Mouse (Mus musculus): ENCODE measurements around the gene Mef2a. TPM values are rescaled to one million over a fixed set of nuclear protein-coding genes. Genes with fewer than 3 reads are reported as not detected.

Mef2a gene
- polyA plus RNA-seq, 1 experiment from 2014 or later: 43.8 TPM

DNA sequence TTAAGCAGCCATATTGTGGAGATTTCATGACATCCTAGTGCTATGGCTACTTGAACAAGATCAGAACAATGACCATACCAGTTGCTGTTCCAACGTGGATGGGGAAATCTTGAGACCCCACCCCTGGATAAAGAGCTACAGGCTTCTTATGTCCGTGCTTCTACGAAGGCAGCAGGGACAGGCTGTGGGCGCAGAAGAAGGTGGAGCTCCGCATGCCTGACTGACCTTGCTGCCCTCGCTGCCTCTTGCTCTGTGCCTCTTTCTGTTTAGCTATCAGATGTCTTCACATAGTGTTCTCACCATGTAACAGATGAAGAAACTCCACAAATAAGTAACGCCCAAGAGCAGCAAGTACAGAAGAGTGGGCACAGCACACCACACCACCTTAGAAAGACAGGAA, 29.7 kb upstream of the Mef2a start:
- H3K4me3 ChIP-seq (replicated peaks; ENCODE audit: low read length): no peak overlapping the region
- 82% methylated on average over 7 of the region's 7 CpGs for WGBS
- no peaks in the 10 kb centered on the region for H3K36me3 ChIP-seq (ENCODE audit: control insufficient read depth, insufficient read depth)
- H3K9me3 ChIP-seq (ENCODE audit: control insufficient read depth, low read length): no peaks in the 10 kb centered on the region
- no peaks in the 10 kb centered on the region for H3K4me1 ChIP-seq (replicated peaks; ENCODE audit: control insufficient read depth, insufficient read depth, low read length)
- H3K4me2 ChIP-seq (ENCODE audit: low read length): no peak overlapping the region
- H3K27me3 ChIP-seq (replicated peaks; ENCODE audit: control insufficient read depth, insufficient read depth, low read length): no peaks in the 10 kb centered on the region
- ATAC-seq: no peak
- H3K27ac ChIP-seq (ENCODE audit: low read length): no peak overlapping the region
- no peak overlapping the region for H3K9ac ChIP-seq (replicated peaks; ENCODE audit: low read depth, low read length)

DNA sequence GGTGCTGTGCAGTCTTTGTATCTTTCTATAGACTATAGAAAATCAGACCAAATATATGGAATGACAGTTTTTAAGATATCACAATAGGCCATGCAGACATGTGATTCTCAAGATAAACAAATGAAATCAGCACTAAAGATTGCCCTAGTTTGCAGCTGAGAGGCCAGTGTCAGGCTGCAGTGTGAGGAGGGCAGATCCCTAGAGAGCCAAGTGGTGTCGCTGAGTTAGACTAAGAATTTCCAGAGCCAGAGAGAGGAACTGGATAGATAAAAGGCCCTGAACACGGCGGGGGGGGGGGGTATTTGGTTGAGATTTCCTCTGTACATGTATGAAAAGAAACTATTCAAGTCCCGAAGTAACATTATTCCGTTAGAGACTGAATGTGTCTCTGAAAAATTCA, 28.7 kb upstream of the Mef2a start:
- no peaks in the 10 kb centered on the region for H3K36me3 ChIP-seq (ENCODE audit: control insufficient read depth, insufficient read depth)
- no peak for ATAC-seq
- H3K4me1 ChIP-seq (replicated peaks; ENCODE audit: control insufficient read depth, insufficient read depth, low read length): no peaks in the 10 kb centered on the region
- WGBS: 55% methylated on average over 5 of the region's 5 CpGs
- no peaks in the 10 kb centered on the region for H3K27me3 ChIP-seq (replicated peaks; ENCODE audit: control insufficient read depth, insufficient read depth, low read length)
- no peak overlapping the region for H3K4me3 ChIP-seq (replicated peaks; ENCODE audit: low read length)
- H3K9me3 ChIP-seq (ENCODE audit: control insufficient read depth, low read length): no peaks in the 10 kb centered on the region
- no peak overlapping the region for H3K27ac ChIP-seq (ENCODE audit: low read length)
- H3K9ac ChIP-seq (replicated peaks; ENCODE audit: low read depth, low read length): no peak overlapping the region
- H3K4me2 ChIP-seq (ENCODE audit: low read length): no peak overlapping the region

DNA sequence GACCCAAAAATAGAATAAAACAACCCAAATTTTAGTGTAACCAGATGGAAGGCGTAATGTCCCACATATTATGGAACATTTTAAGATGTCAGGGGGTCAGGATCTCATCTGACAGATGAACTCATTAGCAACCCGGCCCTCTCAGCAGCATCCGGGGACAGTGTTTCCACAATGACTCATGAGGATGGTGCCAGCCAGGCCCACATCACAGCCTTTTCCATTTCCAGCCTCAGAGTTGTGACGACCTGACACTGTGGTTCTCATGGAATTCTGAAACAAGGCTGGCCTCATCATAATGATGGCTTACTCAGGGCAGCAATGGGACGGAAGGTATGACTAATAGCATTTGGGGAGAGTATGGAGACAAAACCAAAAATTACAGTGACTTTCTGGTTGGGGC, 18.1 kb upstream of the Mef2a start:
- no peak for ATAC-seq
- WGBS: 74% methylated on average over 5 of the region's 5 CpGs

DNA sequence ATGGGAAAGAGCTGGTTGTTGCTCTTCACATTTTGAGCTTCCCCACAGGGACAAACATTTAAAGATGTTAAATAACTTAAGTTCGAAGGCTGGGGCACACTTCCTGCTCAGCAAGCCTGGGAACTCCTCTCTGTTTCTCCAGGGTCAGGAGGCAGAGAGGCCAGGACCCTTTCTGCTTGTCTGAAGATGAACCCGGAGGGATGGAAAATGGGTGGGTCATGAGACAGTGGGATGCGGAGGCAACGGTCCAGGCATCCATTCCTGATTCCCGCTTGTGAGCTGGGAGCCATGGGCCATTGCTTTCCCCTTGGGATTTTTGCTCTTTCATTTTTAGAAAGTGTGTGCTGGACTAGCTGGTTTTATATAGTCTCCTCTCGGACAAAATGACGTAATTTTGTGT, 17.4 kb upstream of the Mef2a start:
- WGBS: 91% methylated on average over 7 of the region's 7 CpGs
- H3K27ac ChIP-seq (ENCODE audit: low read length): no peak overlapping the region
- no peaks in the 10 kb centered on the region for H3K36me3 ChIP-seq (ENCODE audit: control insufficient read depth, insufficient read depth)

More for the DNA sequence above, 18.1 kb upstream of the Mef2a start:
- H3K36me3 ChIP-seq (ENCODE audit: control insufficient read depth, insufficient read depth): no peaks in the 10 kb centered on the region
- no peaks in the 10 kb centered on the region for H3K4me1 ChIP-seq (replicated peaks; ENCODE audit: control insufficient read depth, insufficient read depth, low read length)
- H3K9me3 ChIP-seq (ENCODE audit: control insufficient read depth, low read length): no peaks in the 10 kb centered on the region
- no peak overlapping the region for H3K4me2 ChIP-seq (ENCODE audit: low read length)
- no peaks in the 10 kb centered on the region for H3K27me3 ChIP-seq (replicated peaks; ENCODE audit: control insufficient read depth, insufficient read depth, low read length)
- no peak overlapping the region for H3K9ac ChIP-seq (replicated peaks; ENCODE audit: low read depth, low read length)
- no peak overlapping the region for H3K4me3 ChIP-seq (replicated peaks; ENCODE audit: low read length)
- H3K27ac ChIP-seq (ENCODE audit: low read length): no peak overlapping the region

DNA sequence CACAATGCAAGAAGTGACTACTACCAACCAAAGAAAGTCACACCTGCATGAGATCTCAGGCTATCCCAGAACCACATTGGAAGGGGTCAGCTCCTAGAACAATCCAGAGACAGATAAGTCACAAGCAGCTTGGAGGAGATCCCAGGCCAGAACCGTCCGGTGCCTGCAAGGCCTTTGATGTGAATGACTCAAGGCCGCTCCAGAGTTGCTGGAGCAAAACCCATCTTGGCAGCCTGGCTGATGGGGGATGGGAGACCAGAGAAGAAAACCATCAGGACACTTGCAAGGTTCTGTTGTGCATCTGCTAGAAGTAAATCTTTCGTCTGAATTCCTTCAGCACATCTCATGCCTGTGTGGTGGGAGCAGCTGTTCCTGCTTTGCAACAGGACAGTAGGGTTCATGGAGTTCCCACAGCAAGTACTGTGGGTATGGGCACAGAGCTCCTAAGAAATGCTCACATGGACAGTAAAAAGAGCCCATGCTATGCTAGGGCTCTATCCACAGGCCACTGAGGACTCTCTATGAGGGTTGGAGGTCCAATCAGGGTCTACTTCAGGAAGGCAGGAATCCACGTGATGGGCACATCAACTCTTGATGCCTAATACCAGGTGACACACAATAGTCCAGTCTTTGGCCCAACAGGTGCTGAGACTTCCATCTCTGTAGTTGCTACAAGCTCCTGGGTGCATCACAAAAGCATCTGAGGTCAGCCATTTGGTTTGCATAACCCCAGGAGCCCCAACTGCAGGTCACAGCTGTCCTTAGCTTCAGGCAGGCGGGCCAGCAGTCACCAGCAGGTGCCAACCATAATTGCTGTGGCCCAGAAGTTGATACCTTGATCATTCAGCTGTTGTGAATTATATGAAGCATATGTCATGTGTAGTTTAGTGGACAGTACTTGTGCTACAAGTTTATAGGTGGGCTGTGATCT, 12.5 kb upstream of the Mef2a start:
- WGBS: 86% methylated on average over 6 of the region's 6 CpGs

More for the DNA sequence above, 17.4 kb upstream of the Mef2a start:
- ATAC-seq: no peak
- Histone ChIP-seq H3K4me2 (ENCODE audit: low read length) (no peak overlapping the region), H3K4me3 (replicated peaks; ENCODE audit: low read length) (no peak overlapping the region), H3K9me3 (ENCODE audit: control insufficient read depth, low read length) (no peaks in the 10 kb centered on the region), H3K27me3 (replicated peaks; ENCODE audit: control insufficient read depth, insufficient read depth, low read length) (no peaks in the 10 kb centered on the region), H3K4me1 (replicated peaks; ENCODE audit: control insufficient read depth, insufficient read depth, low read length) (no peaks in the 10 kb centered on the region), H3K9ac (replicated peaks; ENCODE audit: low read depth, low read length) (no peak overlapping the region)

DNA sequence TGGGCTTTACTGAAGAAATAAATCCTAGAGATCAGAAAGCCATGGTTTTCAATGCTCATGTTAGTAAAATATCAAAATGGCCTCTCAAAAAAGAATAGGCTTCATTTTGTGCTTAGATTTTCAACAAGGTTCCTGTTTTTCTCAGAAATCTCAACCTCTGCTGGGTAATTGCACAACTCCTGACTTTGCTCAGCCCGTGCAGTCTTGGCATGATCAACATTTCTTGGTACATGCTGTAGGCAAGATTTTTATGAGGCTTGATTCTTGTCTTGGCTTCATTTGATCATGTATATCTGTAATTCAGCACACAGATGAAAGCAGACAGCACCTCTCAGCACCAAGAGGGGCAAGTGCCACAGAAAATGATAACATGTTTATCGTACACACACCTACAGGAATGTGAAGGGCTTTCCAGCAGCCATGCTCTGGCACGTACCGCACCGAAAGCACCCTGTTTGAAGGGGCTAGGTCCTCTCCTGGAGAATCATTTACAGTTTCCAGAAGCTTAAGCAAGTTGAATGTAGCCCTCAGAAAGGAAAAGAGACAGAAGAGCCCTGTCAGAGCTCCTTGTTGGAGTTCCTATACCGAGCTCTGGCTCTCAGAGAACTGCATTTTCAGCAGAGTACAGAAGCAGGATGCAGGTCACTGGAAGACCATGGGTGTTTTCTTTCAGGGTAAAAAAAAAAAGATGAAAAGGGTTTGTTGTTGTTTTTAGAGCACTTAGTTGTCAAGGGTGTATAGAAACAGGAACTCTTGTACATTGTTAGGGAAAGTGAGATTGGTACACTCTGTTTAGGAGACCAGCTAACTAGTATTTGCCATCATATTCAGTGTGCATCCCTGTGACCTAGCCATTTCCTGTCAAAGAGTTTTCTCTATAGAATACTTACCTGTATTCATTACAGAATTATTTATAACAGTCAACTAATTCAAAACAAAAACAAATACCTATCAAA, 7.8 kb upstream of the Mef2a start:
- Histone ChIP-seq H3K9ac (replicated peaks; ENCODE audit: low read depth, low read length) (no peak overlapping the region), H3K36me3 (ENCODE audit: control insufficient read depth, insufficient read depth) (no peaks in the 10 kb centered on the region), H3K4me1 (replicated peaks; ENCODE audit: control insufficient read depth, insufficient read depth, low read length) (no peaks in the 10 kb centered on the region), H3K4me3 (replicated peaks; ENCODE audit: low read length) (no peak overlapping the region), H3K27me3 (replicated peaks; ENCODE audit: control insufficient read depth, insufficient read depth, low read length) (no peaks in the 10 kb centered on the region; the same call in 1 of the 2 replicates), H3K9me3 (ENCODE audit: control insufficient read depth, low read length) (no peaks in the 10 kb centered on the region), H3K27ac (ENCODE audit: low read length) (no peak overlapping the region), H3K4me2 (ENCODE audit: low read length) (no peak overlapping the region)
- WGBS: 88% methylated on average over 6 of the region's 6 CpGs
- no peak for ATAC-seq

More for the DNA sequence above, 12.5 kb upstream of the Mef2a start:
- H3K9me3 ChIP-seq (ENCODE audit: control insufficient read depth, low read length): no peaks in the 10 kb centered on the region
- no peak overlapping the region for H3K4me3 ChIP-seq (replicated peaks; ENCODE audit: low read length)
- H3K4me1 ChIP-seq (replicated peaks; ENCODE audit: control insufficient read depth, insufficient read depth, low read length): no peaks in the 10 kb centered on the region
- H3K9ac ChIP-seq (replicated peaks; ENCODE audit: low read depth, low read length): no peak overlapping the region
- no peak for ATAC-seq
- no peaks in the 10 kb centered on the region for H3K36me3 ChIP-seq (ENCODE audit: control insufficient read depth, insufficient read depth)
- H3K27me3 ChIP-seq (replicated peaks; ENCODE audit: control insufficient read depth, insufficient read depth, low read length): no peaks in the 10 kb centered on the region
- no peak overlapping the region for H3K27ac ChIP-seq (ENCODE audit: low read length)
- H3K4me2 ChIP-seq (ENCODE audit: low read length): no peak overlapping the region

DNA sequence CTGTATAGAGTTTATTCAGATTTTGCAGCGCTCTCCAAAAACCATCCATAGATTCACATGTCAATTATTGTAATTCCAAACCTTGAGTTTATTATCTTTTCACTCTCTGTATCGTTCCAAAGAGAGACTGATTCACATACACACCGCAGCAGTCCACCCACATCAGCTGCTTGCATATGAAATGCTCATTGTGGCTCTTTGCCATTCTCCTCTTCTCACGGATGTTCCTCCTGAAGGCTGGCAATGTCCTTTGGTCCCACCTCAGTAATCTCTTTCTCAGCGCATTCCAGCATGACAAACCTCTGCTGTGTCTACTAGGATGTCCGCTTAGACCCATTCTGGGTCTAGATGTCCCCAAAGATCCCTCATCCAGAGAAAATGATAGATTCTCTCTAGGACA, 4.1 kb upstream of the Mef2a start:
- H3K27me3 ChIP-seq (replicated peaks; ENCODE audit: control insufficient read depth, insufficient read depth, low read length): no peaks in the 10 kb centered on the region; the same call in 1 of the 2 replicates
- 84% methylated on average over 6 of the region's 6 CpGs for WGBS
- H3K4me1 ChIP-seq (replicated peaks; ENCODE audit: control insufficient read depth, insufficient read depth, low read length): peaks cover 7% of the 10 kb centered on the region
- no peaks in the 10 kb centered on the region for H3K36me3 ChIP-seq (ENCODE audit: control insufficient read depth, insufficient read depth)
- no peak overlapping the region for H3K4me2 ChIP-seq (ENCODE audit: low read length)
- H3K9ac ChIP-seq (replicated peaks; ENCODE audit: low read depth, low read length): no peak overlapping the region
- no peaks in the 10 kb centered on the region for H3K9me3 ChIP-seq (ENCODE audit: control insufficient read depth, low read length)
- no peak overlapping the region for H3K4me3 ChIP-seq (replicated peaks; ENCODE audit: low read length)
- no peak for ATAC-seq
- no peak overlapping the region for H3K27ac ChIP-seq (ENCODE audit: low read length)

DNA sequence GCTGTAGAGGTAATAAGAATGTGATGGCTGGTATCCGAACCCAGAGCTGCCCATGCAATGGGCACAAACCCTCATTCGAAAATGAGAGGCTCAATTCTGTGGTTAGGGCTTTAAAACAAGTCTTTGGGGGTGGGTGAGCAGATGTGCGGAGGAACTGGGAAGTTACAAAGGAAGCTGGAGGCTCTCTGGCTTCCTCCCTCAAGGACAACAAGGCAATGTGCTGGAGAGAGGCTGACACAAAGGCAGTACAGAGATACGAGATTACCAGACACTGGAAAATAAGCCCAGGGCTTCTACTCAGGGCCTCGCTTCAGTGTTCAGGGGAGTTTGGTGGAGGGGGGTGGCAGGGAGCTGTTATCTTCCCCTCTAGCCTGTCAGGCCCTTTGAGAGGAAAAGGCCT, 1.3 kb upstream of the Mef2a start:
- H3K9ac ChIP-seq (replicated peaks; ENCODE audit: low read depth, low read length): no peak overlapping the region
- no peak overlapping the region for H3K4me3 ChIP-seq (replicated peaks; ENCODE audit: low read length)
- no peaks in the 10 kb centered on the region; the same call in 1 of the 2 replicates for H3K27me3 ChIP-seq (replicated peaks; ENCODE audit: control insufficient read depth, insufficient read depth, low read length)
- H3K4me1 ChIP-seq (replicated peaks; ENCODE audit: control insufficient read depth, insufficient read depth, low read length): peaks cover 13% of the 10 kb centered on the region
- peak overlapping the region; percentile 99 for H3K4me2 ChIP-seq (ENCODE audit: low read length)
- no peak for ATAC-seq
- no peaks in the 10 kb centered on the region for H3K9me3 ChIP-seq (ENCODE audit: control insufficient read depth, low read length)
- 0 out of 2 replicates have a peak overlapping the region, but pooled peaks have one; percentile 4 for H3K27ac ChIP-seq (ENCODE audit: low read length)
- WGBS: 45% methylated on average over 5 of the region's 5 CpGs
- H3K36me3 ChIP-seq (ENCODE audit: control insufficient read depth, insufficient read depth): no peaks in the 10 kb centered on the region

DNA sequence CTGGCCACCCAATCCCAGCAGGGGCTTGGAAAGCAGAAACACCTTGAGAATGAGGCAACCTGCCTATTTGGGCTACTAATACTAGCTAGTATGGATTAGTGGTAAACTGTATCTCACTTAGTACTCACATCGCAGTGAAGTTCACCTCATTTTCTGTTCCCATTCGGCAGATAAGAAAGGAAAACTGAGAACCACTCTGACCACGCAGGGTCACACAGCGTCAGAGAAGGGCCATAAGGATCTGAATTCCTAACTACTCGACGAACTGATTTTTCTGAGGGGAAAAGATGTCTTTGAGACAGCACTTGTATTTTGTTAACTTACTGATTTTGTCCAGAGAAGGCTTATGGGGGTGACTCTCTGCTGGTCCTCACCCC, 914 bp upstream of the Mef2a start:
- H3K4me2 ChIP-seq (ENCODE audit: low read length): peak overlapping the region; percentile 99
- no peaks in the 10 kb centered on the region; the same call in 1 of the 2 replicates for H3K27me3 ChIP-seq (replicated peaks; ENCODE audit: control insufficient read depth, insufficient read depth, low read length)
- H3K9me3 ChIP-seq (ENCODE audit: control insufficient read depth, low read length): no peaks in the 10 kb centered on the region
- H3K4me3 ChIP-seq (replicated peaks; ENCODE audit: low read length): peak overlapping the region; percentile 71
- peaks cover 13% of the 10 kb centered on the region for H3K4me1 ChIP-seq (replicated peaks; ENCODE audit: control insufficient read depth, insufficient read depth, low read length)
- peak; percentile 9; the same call in 1 of the 2 replicates for ATAC-seq
- 31% methylated on average over 6 of the region's 6 CpGs for WGBS
- peak overlapping the region; percentile 99 for H3K9ac ChIP-seq (replicated peaks; ENCODE audit: low read depth, low read length)
- H3K36me3 ChIP-seq (ENCODE audit: control insufficient read depth, insufficient read depth): no peaks in the 10 kb centered on the region
- peak overlapping the region; percentile 98 for H3K27ac ChIP-seq (ENCODE audit: low read length)
